Mouse (Mus musculus): ENCODE data around the gene Nfkbid. TPM values are rescaled to one million over a fixed set of nuclear protein-coding genes. Genes with fewer than 3 reads are reported as not detected.
"Not testable (repeated sequence)": the region's sequence is repeated elsewhere in the genome, so short reads cannot be mapped to it uniquely, and the experiment has no call there.

Nfkbid gene
- polyA plus RNA-seq, 1 experiment from 2014 or later = 1.8 TPM

DNA sequence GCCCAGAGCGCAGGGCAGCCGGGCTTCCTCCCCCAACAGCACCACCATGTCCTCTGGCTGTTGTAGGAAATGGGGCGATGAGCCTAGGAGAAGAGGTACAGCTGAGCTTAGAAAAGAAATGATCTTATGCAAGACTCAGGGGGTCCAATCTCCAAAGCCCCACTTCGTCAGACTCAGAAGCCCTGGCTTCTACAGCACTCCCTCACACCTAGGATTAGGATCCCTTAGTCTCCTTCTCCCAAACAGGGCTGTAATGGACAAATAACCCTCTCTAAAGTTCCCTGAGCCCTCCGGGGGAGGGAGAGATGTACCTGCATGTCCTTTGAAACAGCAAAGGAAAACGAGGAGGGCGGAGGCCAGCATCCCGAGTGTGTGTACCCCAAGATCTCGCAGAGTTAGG, 35.0 kb downstream of the Nfkbid start:
- Histone ChIP-seq H3K27ac (replicated peaks) (no peak overlapping the region), H3K27me3 (replicated peaks; ENCODE audit: low read depth, poor library complexity, severe bottlenecking) (peaks cover 100% of the 10 kb centered on the region), H3K9me3 (no peaks in the 10 kb centered on the region), H3K36me3 (replicated peaks) (no peaks in the 10 kb centered on the region), H3K4me3 (peak overlapping the region; percentile 38), H3K4me1 (peaks cover 26% of the 10 kb centered on the region)
- 2% methylated on average over 9 of the region's 9 CpGs for WGBS
- no peak for DNase-seq (ENCODE audit: low spot score)

DNA sequence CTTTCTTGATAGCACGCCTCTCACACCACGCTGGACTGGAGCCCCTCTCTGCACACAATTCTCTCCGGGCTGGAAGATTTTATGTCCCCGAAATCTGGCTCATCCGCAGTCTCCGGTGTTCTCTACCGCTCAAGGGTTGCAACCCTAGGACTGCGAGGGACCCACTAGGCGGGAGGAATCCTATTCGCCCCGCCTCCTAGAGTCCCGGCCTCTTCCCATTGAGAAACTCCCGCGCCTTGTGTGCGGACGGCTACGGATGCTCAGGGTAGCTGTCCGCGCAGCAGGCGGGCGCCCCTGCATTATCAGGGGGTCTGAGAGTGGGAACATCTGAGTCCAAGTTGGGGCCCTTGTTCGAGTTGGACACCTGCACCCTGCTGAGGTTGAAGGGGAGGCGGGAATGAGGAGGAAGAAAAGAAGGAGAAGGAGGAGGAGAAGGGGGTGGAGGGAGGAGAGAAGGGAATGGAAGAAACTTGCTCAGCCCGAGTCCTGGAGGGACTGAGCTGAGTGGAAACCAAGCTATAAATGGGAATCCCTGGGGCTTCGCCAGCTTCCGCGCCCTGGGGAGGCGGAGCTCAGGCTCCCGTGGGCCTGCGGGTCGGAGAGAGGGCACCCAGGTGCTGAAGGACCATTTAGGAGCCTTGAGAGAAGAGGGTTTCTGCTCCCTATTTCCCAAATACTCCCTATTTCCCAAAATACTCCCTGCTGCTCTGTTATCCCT, 35.5 kb downstream of the Nfkbid start:
- no peak for DNase-seq (ENCODE audit: low spot score)
- Histone ChIP-seq H3K4me3 (peak overlapping the region; percentile 38), H3K4me1 (peaks cover 26% of the 10 kb centered on the region), H3K27me3 (replicated peaks; ENCODE audit: low read depth, poor library complexity, severe bottlenecking) (peaks cover 100% of the 10 kb centered on the region), H3K9me3 (no peaks in the 10 kb centered on the region), H3K27ac (replicated peaks) (no peak overlapping the region), H3K36me3 (replicated peaks) (no peaks in the 10 kb centered on the region)
- WGBS = under 1% methylated on average over 31 of the region's 31 CpGs

DNA sequence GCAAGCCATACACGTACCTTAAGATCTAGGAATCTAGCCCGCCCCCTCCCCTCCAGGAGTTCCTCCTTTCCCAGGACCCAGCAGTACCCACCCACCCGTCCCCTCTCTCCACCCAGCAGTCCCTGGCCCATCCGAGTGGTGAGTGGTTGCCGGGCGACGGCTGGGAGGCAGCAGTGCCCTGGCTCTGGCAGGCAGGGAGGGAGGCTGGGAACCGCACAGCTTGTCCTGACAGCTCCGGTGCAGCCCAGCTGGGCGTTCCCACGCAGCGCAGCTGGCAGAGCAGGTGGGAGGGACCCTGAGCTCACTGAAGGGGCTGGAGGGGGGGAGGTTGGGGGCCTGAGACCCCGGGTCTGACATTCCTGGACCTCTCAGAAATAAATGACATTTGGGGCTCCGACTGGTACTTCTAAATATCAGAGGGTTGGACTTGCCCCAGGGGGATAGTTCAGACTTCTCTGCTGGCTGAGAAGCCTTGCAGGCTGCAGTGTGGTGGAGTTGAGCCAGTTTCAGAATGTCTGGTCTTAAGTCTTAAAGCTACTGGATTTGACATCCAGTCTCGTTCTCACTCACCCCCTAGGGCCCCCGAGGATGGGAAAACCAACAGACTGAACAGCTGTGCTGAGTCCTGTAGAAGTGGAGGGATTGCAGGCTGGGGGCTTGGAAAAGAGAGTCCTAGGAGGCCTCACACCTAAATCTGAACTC, 36.2 kb downstream of the Nfkbid start, which contains the start of the genes Kirrel2 and Nphs1:
Gene Kirrel2, minus strand, starts transcription at position 62 of the 702 bp plus-strand sequence.
Gene Nphs1, plus strand, starts transcription at position 687 of the 702 bp plus-strand sequence.
- Histone ChIP-seq H3K27me3 (replicated peaks; ENCODE audit: low read depth, poor library complexity, severe bottlenecking) (peaks cover 100% of the 10 kb centered on the region), H3K27ac (replicated peaks) (no peak within 1 kb of the TSS), H3K4me3 (peak within 1 kb of the TSS; percentile 38), H3K36me3 (replicated peaks) (no peaks in the 10 kb centered on the region), H3K9me3 (no peaks in the 10 kb centered on the region), H3K4me1 (peaks cover 26% of the 10 kb centered on the region)
- 2% methylated on average over 16 of the region's 16 CpGs for WGBS
- peak; percentile 53 for DNase-seq (ENCODE audit: low spot score)

DNA sequence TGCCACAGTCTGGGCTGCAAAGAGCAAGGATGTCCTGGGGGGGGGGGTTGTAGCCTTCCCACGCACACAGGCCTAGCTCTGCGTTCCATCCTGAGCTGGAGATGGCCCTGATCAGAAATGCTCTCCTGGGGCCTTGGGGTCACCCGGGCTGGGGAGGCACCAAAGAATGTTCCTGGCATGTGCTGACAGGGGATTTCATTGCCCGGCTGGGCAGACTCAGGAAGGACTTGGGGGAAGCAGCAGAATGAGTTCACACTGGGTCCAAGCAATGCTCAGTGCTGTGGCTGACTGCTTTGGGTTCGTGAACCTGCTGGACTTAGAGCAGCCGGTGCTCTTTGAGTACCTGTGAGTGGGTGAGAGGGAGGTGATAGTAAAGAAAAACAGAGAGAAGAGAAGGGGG, 38.0 kb downstream of the Nfkbid start:
- WGBS = 33% methylated on average over 6 of the region's 6 CpGs
- Histone ChIP-seq H3K4me1 (peaks cover 20% of the 10 kb centered on the region), H3K27ac (replicated peaks) (no peak overlapping the region), H3K9me3 (no peaks in the 10 kb centered on the region), H3K27me3 (replicated peaks; ENCODE audit: low read depth, poor library complexity, severe bottlenecking) (peaks cover 100% of the 10 kb centered on the region), H3K36me3 (replicated peaks) (no peaks in the 10 kb centered on the region), H3K4me3 (no peak overlapping the region)
- no peak for DNase-seq (ENCODE audit: low spot score)

DNA sequence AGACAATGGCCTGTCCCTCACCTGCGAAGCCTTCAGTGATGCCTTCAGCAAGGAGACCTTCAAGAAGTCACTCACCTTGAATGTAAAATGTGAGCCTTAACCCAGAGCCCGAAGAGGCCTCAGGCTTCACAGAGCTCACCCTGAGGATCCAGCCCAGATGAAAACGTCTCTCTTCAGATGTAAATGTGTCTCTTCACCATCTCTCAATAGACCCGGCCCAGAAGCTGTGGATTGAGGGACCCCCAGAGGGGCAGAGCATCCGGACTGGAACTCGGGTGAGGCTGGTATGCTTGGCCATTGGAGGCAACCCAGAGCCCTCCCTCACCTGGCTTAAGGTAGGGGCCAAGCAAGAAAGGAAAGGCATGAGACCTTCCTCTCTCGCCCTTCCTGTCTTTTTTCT, 42.0 kb downstream of the Nfkbid start:
- 33% methylated on average over 7 of the region's 7 CpGs for WGBS
- peaks cover 100% of the 10 kb centered on the region for H3K27me3 ChIP-seq (replicated peaks; ENCODE audit: low read depth, poor library complexity, severe bottlenecking)

DNA sequence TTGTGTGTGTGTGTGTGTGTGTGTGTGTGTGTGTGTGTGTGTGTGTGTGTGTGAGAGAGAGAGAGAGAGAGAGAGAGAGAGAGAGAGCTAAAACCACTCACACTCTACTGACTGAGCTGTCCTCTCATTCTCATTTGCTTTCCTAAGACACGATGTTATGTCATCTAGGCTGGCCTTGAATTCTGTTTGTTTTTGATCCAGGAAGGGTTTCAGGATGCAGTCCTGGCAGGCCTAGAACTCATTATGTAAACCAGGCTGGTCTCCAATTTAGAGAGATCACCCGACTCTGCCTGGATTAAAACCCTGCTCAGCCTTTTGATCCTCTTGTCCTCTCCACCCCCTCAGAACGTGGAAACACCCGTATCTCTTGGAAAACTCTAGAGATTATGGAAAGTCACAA, 42.5 kb downstream of the Nfkbid start:
- no peak for DNase-seq (ENCODE audit: low spot score)
- no peak overlapping the region for H3K27ac ChIP-seq (replicated peaks)
- H3K27me3 ChIP-seq (replicated peaks; ENCODE audit: low read depth, poor library complexity, severe bottlenecking) = peaks cover 99% of the 10 kb centered on the region
- H3K9me3 ChIP-seq = no peaks in the 10 kb centered on the region
- no peak overlapping the region for H3K4me3 ChIP-seq
- H3K4me1 ChIP-seq = peaks cover 10% of the 10 kb centered on the region
- H3K36me3 ChIP-seq (replicated peaks) = no peaks in the 10 kb centered on the region
- WGBS = 17% methylated on average over 4 of the region's 4 CpGs

More for the DNA sequence above, 42.0 kb downstream of the Nfkbid start:
- no peak overlapping the region for H3K4me3 ChIP-seq
- H3K36me3 ChIP-seq (replicated peaks) = no peaks in the 10 kb centered on the region
- H3K27ac ChIP-seq (replicated peaks) = no peak overlapping the region
- no peak for DNase-seq (ENCODE audit: low spot score)
- H3K9me3 ChIP-seq = no peaks in the 10 kb centered on the region
- H3K4me1 ChIP-seq = peaks cover 10% of the 10 kb centered on the region

DNA sequence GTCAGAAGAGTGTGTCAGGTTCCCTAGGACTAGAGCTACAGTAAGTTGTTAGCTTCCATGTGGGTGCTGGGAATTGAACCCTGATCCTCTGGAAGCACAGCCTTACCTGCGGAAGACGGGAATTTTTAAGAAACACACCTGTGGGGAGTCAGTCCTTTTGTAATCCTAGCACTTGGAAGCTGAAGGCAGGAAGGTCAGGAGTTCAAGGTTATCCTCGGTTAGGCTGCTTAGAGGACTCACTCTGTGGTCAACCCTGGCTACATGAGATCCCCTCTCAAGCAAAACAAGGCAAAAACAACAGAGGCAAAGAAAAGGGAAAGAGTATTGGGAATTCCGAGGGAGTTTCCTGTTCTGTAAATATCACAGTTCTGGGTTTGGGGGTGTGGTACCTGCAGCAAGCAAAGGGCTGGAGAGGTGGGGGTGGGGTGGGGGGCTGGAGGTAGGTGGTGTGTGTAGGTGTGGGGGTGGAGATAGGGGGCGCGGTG, 43.3 kb downstream of the Nfkbid start:
- DNase-seq (ENCODE audit: low spot score) = no peak
- Histone ChIP-seq H3K27ac (replicated peaks) (no peak overlapping the region), H3K9me3 (no peaks in the 10 kb centered on the region), H3K4me3 (no peak overlapping the region), H3K27me3 (replicated peaks; ENCODE audit: low read depth, poor library complexity, severe bottlenecking) (peaks cover 90% of the 10 kb centered on the region), H3K4me1 (peaks cover 10% of the 10 kb centered on the region), H3K36me3 (replicated peaks) (no peaks in the 10 kb centered on the region)
- WGBS = 10% methylated on average over 6 of the region's 6 CpGs

DNA sequence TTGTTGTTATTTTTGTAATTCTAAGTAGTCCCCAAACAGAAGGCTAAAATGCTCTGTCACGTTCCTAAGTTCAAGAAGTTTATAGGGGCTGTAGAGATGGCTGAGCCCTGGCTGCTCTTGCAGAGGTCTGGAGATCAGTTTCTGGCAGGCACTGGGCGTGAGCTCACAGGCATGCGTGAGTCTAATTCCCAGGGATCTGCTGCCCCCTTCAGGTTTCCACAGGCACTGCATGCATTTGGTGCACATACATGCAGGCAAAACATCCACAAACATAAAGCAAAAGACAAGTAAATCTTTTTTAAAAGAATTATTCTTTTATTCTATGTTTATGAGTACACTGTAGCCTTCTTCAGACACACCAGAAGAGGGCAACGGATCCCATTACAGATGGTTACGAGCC, 50.9 kb downstream of the Nfkbid start:
- 47% methylated on average over 5 of the region's 5 CpGs for WGBS
- H3K9me3 ChIP-seq = 0 out of 2 replicates have a peak, but pooled peaks cover 2% of the 10 kb centered on the region
- H3K36me3 ChIP-seq (replicated peaks) = no peaks in the 10 kb centered on the region
- H3K4me3 ChIP-seq = no peak overlapping the region
- peaks cover 20% of the 10 kb centered on the region for H3K27me3 ChIP-seq (replicated peaks; ENCODE audit: low read depth, poor library complexity, severe bottlenecking)
- H3K4me1 ChIP-seq = peaks cover 3% of the 10 kb centered on the region
- no peak overlapping the region for H3K27ac ChIP-seq (replicated peaks)
- peak; percentile 50 for DNase-seq (ENCODE audit: low spot score)

DNA sequence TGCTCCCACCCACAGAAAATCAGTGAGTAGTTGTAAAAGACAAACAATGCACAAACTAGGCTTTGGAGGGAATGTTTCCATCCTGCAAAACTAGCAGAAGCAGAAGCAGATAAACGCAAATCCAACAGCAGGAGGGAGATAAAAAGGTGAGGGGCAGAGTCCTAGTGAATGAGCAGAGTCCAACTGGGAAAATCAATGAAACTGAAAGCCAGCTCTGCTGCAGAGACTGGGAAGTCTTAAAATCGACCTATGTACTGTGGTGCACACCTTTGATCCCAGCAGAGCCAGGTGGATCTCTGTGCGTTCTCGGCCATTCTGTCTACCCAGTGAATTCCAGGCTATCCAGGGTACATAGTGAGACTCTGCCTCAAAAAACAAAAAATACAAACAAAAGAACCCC, 53.5 kb downstream of the Nfkbid start:
- Histone ChIP-seq H3K4me1 (peaks cover 13% of the 10 kb centered on the region), H3K27me3 (replicated peaks; ENCODE audit: low read depth, poor library complexity, severe bottlenecking) (peaks cover 15% of the 10 kb centered on the region; the same call in 1 of the 2 replicates), H3K27ac (replicated peaks) (no peak overlapping the region), H3K36me3 (replicated peaks) (no peaks in the 10 kb centered on the region), H3K9me3 (0 out of 2 replicates have a peak, but pooled peaks cover 2% of the 10 kb centered on the region), H3K4me3 (no peak overlapping the region)
- WGBS = 73% methylated on average over 4 of the region's 4 CpGs
- DNase-seq (ENCODE audit: low spot score) = no peak

DNA sequence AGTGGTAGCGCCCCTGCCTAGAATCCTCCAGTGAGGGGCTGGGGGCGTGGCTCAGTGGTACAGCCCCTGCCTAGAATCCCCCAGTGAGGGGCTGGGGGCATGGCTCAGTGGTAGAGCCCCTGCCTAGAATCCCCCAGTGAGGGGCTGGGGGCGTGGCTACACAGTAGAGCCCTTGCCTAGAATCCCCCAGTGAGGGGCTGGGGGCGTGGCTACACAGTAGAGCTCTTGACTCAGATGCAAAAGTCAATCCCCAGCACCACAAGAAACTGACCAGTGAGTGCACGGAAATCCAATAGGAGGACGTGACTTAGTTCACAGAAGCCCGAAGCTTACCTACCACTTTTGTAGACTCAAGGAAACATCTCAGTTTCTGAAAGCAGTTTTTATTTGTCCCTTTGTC, 54.6 kb downstream of the Nfkbid start:
- not testable (repeated sequence) for DNase-seq (ENCODE audit: low spot score); H3K4me3 ChIP-seq; H3K27ac ChIP-seq (replicated peaks); H3K36me3 ChIP-seq (replicated peaks); H3K9me3 ChIP-seq
- Histone ChIP-seq H3K4me1 (peaks cover 13% of the 10 kb centered on the region), H3K27me3 (replicated peaks; ENCODE audit: low read depth, poor library complexity, severe bottlenecking) (peaks cover 11% of the 10 kb centered on the region)
- WGBS = 85% methylated on average over 7 of the region's 7 CpGs

DNA sequence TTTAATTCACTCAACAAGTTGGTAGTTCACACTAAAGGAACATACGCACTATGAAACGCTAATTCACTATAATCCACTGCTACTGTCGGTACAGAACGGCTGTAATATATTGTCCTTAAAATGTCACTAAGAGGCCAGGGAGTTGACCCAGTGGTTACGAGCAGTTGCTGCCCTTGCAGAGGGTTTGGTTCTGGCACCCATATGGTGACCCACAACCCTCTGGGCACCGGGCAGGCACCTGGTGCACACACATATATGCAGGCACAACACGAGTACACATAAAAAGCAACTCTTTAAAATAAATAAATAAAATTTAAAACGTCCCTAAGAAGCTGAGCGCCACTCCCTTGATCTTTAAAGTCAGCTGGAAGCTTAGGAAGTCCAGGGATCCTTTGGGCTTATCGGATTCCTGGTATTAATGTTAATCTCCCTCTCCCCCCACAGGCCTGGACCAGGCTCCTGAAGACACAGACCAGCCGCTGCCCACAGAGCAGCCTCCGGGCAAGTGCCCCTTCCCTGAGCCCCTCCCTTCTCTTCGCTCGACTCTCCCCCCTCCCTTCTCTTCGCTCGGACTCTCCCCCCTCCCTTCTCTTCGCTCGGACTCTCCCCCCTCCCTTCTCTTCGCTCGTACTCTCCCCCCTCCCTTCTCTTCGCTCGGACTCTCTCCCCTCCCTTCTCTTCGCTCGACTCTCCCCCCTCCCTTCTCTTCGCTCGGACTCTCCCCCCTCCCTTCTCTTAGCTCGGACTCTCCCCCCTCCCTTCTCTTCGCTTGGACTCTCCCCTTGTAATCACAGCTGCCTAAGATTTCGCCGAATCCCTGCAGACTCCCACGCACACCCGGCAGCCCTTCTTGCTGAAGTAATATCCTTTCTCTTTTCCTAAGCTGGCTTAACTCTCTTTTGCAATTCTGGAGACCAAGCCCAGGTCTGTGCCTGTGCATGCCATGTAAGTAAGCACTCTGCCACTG, 56.2 kb downstream of the Nfkbid start:
- Histone ChIP-seq H3K4me1 (peaks cover 13% of the 10 kb centered on the region), H3K36me3 (replicated peaks) (no peaks in the 10 kb centered on the region), H3K4me3 (peak overlapping the region; percentile 52), H3K27ac (replicated peaks) (no peak overlapping the region), H3K27me3 (replicated peaks; ENCODE audit: low read depth, poor library complexity, severe bottlenecking) (peaks cover 20% of the 10 kb centered on the region), H3K9me3 (0 out of 2 replicates have a peak, but pooled peaks cover 2% of the 10 kb centered on the region)
- WGBS = 10% methylated on average over 31 of the region's 32 CpGs
- DNase-seq (ENCODE audit: low spot score) = peak; percentile 37
